Mouse (Mus musculus): ENCODE data around the gene Lztfl1. TPM values are rescaled to one million over a fixed set of nuclear protein-coding genes. Genes with fewer than 3 reads are reported as not detected.

Lztfl1 gene
- polyA plus RNA-seq (2015; fragmentation: Nextera tagmentation; extraction: Ambion mirVana) = 31.8 and 33.1 TPM in 2 replicates

GRCm38 (mm10) chr9:123717186-123718008 lies at the start of gene Lztfl1:
Gene Lztfl1 (minus strand): TSS chr9:123717697.

GRCm38 (mm10) chr9:123678327-123679105 lies 39.0 kb downstream of the Lztfl1 start, which contains the start of the genes Ccr9 and Slc6a20a:
Gene Ccr9 (plus strand): TSS chr9:123678439.
Gene Slc6a20a (minus strand): TSS chr9:123678885.

Other genes starting within 250 kb of the Lztfl1 start
- gene Limd1, start 239.0 kb downstream of the Lztfl1 start, polyA plus RNA-seq (2015; fragmentation: Nextera tagmentation; extraction: Ambion mirVana) = 25.5 and 26.7 TPM in 2 replicates
- gene Sacm1l, start 187.9 kb downstream of the Lztfl1 start, polyA plus RNA-seq (2015; fragmentation: Nextera tagmentation; extraction: Ambion mirVana) = 19.8 and 22.6 TPM in 2 replicates
- 0.23 and 0.25 TPM in 2 replicates for gene Slc6a20b, start 85.1 kb downstream of the Lztfl1 start, polyA plus RNA-seq (2015; fragmentation: Nextera tagmentation; extraction: Ambion mirVana)
- gene Ccr9, start 39.3 kb downstream of the Lztfl1 start, polyA plus RNA-seq (2015; fragmentation: Nextera tagmentation; extraction: Ambion mirVana) = 1.0 and 1.1 TPM in 2 replicates
- 9.1 and 9.6 TPM in 2 replicates for gene Slc6a20a, start 38.8 kb downstream of the Lztfl1 start, polyA plus RNA-seq (2015; fragmentation: Nextera tagmentation; extraction: Ambion mirVana)
- gene Cxcr6, start 88.8 kb upstream of the Lztfl1 start, polyA plus RNA-seq (2015; fragmentation: Nextera tagmentation; extraction: Ambion mirVana) = 0.99 and 2.0 TPM in 2 replicates
- gene Fyco1, start 134.2 kb upstream of the Lztfl1 start, polyA plus RNA-seq (2015; fragmentation: Nextera tagmentation; extraction: Ambion mirVana) = 6.9 and 7.6 TPM in 2 replicates
- gene Xcr1, start 144.3 kb upstream of the Lztfl1 start, polyA plus RNA-seq (2015; fragmentation: Nextera tagmentation; extraction: Ambion mirVana) = 0.12 and 0.16 TPM in 2 replicates

Data from spleen, postnatal 0 days (tissue).